Mouse (Mus musculus): Measurements from ENCODE around the gene Bhlha9.

The Bhlha9 gene

DNA sequence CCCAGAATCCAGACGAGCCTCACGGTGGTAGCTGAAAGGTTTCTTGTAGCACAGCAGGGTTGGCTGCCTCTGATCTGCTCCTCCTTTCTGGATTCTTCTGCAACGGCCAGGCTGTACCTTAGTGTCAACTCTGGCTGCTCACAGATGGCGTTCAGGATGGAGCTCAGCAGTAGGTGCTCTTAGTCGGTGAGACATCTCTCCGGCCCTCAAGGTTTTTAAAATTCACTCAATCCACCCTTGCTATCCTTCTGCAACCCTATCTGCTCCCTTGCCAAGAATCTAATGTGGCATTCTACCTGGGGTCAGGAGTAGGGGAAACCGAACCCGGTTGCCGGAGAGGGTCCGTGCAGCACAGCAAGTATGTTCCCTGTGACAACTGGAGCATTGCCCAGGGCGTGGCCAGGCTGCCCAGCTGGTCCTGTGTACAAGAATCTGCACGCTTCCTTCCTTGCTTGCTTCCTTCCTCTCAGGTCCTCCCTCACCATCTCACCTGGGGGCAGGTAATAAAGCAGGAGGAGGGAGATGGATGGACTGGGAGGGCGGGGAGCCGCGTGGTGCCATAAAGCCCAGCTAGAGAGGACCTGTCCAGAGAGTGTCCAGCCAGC lies at the start of gene Bhlha9:
Gene Bhlha9, plus strand, starts transcription at position 600 of the 605 bp plus-strand sequence.
- in situ Hi-C loops (cut with MboI, MseI), result loop anchor here (5.0 kb wide), 1 partner anchor 90 kb away; the partner anchor contains the start of gene Gosr1

DNA sequence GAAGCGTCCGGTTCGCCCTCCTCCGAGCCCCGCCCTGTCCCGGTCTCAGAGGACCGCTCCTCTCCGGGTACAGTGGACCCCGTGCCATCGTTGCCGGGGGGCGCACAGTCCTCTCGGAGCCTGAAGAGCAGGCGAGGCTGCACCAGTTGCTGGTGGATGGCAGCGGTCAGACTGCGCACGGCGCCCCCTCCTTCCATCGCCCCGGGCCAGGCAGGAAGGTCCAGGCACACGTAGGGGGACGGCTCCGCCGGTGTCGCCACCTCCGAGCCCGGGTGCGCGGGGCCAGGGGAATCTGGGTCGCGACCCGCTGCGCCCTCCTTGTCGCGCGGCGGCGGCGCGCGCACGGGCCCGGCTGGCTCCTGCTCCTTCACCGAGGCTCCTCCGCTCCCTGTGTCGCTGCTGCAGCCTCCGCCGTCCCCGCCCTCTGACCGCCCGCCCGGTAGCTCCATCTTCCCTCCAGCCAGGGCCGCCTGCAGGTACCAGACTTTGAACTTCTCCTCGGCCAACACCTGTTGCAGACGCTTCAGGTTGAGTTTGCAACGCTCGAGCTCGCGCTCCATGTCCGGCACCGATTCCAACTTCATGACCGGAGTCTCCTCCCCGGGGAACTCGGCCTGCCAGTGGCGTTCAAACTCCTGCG lies 49.6 kb upstream of the Bhlha9 start:
- in situ Hi-C loops (cut with MboI, MseI), result no loop called here

DNA sequence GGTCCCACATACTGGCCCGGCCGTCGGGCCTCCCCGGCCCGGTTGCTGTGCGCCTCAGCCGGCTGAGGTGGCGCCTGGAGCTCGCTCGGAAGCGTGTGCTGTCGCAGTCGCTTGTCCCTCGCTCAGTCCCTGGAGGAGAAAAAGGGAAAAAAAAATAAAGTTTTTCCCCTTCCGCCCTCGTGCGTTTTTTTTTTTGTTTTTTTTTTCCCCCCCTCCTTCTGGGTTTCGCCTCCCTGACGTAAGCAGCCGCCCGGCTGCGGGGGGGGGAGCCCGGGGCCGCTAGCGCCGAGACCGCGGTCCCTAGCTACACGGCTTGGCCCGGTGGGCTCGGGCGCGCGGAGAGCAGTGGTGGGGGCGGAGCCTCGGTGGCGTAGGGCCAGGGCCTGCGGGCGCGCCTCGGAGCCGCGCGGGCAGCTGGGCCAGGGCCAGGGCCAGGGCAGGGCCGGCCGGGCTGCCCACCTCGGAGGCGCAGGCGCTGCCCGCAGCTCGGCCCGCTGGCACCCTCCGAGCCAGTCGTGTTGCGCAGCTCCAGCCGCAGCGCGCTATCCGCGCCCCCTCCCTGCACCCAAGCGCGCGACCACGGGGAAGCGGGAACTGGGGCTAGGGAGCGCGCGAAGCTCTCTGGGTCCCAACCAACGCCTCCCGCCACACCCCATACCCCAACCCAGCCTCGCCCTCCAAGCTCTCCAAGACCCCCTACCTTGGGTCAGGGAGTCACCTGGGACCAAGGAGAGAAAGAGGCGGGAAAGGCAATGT lies 48.9 kb upstream of the Bhlha9 start:
- in situ Hi-C loops (cut with MboI, MseI), result no loop called here

DNA sequence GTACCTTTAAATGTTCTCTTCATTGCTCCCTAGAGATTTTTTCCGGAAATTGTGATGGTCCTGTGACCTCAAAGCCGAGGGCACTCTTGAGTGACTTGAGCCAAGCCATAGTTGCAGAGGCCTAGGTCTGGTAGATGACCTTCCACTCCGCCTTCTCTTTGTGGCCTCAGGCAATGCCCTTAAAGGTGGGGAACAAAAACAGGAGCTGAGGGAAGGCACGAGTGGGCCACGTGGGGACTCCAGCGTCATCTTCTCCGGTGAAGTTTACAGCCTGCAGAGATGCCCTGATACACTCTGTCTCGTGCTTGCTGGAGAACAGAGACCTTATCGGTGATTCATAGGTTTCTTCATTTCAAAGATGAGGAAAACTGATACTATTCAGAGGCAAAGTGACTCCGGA lies 48.2 kb upstream of the Bhlha9 start:
- in situ Hi-C loops (cut with MboI, MseI), result no loop called here

DNA sequence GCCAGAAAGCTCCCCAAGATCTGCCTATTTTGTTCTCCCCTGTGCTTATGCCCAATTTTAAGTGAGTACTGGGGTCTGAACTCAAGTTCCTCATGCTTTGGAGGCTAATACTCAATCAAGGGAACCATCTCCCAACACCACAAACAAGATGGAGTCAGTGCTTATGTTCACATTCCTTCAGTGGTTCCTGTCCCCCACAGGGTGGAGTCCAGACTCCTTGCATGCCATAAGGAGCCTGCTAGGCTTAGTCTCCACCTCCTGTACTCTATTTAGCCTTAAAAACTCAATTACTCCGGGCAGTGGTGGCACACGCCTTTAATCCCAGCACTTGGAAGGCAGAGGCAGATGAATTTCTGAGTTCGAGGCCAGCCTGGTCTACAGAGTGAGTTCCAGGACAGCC lies 47.4 kb upstream of the Bhlha9 start:
- in situ Hi-C loops (cut with MboI, MseI), result no loop called here

DNA sequence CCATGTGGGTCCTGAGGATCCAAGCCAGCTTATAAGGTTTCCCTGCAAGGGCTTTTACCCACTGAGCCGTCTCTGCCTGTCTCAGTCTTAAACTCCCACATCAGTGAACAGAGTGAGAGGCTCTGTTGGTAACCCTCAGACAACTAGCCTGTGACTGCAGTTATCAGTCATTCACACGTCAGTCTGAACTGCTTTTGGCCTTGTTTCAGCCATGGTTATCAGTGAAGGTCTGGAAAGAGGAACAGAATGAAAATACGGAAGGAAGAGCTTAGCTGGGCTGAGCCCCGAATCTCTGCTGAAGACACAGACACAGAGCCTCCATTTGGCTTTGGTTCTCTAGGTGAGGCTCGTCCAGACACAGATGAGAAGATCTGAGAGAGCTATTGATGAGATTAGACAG lies 43.7 kb upstream of the Bhlha9 start:
- in situ Hi-C loops (cut with MboI, MseI), result no loop called here

DNA sequence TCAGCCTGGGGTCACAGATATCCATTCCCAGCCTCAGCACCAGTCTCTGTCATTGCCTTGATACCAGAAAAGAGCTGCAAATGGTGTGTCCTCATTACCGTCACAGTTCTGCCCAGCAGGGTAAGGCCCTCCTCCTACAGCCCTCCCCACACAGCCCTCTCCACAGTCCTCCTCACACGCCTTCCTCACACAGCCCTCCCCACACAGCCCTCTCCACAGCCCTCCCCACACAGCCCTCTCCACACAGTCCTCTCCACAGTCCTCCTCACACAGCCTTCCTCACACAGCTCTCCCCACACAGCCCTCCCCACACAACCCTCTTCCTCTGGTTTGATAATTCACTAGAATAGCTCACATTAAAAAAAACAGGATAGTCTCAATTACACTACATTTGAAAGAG lies 42.2 kb upstream of the Bhlha9 start:
- in situ Hi-C loops (cut with MboI, MseI), result no loop called here

DNA sequence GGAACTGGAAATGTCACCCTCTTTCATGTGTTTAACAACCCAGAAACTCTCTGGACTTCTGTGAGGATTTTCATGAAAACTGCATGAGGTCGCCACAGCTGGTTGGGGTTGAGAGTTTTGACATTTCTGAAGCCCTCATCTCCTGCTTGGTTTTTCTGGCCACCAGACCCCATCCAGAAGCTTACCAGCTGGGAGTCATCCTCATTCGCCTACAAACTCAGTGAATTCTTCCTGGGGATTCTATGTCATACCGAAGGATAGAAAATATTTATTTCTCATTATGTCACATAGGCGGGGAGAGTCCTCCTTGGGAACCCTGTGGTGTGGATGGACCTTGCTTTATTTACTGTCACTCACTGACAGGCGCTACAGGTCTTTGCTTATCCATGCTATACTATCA lies 41.8 kb upstream of the Bhlha9 start:
- in situ Hi-C loops (cut with MboI, MseI), result no loop called here

DNA sequence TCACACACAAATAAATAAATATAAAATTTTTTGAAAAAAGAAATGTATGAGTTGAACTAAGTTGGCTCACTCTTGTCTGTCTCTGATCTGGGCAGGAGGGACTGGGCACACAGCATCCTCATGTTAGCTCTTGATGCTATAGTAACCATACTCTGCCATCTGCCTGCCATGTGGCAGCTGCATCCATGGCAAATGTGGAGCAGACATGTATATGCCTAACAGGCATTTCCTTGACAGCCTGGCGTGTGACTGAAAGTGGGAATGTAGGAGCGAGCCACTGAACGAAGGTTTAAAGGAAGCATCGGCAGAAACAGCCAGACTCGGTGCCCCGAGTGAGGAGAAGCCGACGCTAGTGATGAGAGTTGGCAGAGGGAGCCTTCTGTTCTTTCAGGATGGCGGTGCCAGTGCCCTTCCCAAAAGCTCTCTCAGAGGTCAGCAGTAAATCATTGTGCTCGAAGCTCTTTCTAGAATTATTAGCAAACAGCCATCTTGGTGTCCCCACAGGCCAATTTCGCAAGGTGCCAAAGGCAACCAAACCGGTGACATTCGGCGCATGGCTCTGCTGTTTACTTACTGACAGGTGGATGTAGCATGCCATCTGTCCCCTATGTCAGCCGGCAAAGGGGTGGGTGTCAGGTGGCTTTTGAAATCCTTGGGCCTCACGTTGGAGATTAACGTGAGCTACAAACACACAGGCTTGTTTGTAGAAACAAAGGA lies 32.8 kb upstream of the Bhlha9 start:
- in situ Hi-C loops (cut with MboI, MseI), result no loop called here

DNA sequence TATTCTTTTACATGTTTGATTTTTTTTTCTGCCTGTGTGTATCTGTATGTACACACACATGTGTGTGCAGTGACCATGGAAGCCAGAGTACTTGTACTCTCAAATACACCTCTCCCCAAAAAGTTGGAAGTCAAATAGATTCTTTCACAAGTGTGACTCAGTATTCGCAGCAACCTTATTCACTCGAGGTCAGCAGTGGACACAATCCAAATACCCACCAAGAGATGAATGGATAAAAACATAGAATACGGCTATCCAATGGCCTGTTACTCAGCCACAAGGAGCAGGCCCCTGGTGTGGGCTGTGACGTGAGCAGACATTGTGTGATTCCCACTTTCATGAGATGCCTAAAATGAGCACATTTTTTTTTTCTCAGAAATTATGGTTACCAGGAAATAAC lies 32.0 kb upstream of the Bhlha9 start:
- in situ Hi-C loops (cut with MboI, MseI), result no loop called here

DNA sequence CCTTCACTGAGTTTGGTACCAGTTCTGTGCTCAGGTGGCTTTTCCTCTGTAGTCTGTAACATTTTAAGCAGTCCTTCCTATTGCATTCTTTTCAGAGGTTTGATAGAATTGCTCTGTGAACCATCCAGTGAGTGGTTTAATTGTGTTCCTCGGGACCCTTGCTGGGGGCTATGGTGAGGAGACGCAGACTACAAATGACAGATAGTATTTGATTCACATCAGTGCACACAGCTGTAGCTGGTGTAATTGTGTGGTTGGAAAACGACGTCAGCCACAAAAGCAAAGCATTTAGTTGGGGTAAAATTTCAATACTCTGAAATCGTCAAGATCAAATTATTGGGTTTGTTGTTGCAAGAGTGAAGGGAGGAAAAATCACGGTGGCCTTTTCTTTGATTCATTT lies 28.0 kb upstream of the Bhlha9 start:
- in situ Hi-C loops (cut with MboI, MseI), result no loop called here

DNA sequence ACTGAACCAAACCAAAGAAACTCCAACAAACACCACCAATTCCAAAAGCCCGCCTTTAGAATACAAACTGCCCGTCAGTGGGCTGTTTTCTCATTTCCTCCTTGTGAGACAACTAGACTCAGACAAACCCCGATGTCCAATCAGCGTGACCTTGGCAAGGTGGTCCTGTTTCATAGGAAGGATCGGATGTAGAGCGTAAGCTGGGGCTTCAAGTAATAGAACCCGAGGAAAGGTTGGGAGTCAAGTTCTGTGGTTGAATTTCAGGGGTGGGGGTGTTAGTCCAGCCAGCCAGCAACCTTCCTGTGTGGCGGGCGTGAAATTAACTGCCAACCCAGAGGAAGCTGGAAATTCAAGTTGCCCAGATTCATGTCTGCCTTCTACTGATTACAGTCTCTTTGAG lies 27.2 kb upstream of the Bhlha9 start:
- in situ Hi-C loops (cut with MboI, MseI), result loop anchor here (5.0 kb wide), 1 partner anchor 98 kb away; no protein-coding TSS in a partner anchor

DNA sequence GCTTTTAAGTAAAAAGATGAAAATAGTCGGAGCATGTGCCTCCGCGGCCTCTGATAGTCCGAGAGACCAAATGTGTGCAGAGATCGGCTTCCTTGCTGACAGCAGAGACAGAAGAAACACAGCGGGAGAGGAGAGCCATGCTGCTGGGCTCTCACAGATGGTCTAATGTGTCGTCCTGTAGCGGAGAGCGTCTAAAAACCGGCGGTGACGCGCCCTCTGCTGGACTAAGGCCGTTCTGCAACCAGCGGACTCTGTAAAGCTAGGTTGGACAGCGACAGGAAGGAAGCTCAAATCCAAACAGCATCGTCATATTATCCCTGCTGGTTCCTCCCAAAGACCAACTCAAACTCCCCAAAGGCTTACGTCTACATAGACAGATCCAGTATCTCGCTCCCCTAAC lies 26.3 kb upstream of the Bhlha9 start:
- in situ Hi-C loops (cut with MboI, MseI), result loop anchor here (5.0 kb wide), 1 partner anchor 99 kb away; no protein-coding TSS in a partner anchor

DNA sequence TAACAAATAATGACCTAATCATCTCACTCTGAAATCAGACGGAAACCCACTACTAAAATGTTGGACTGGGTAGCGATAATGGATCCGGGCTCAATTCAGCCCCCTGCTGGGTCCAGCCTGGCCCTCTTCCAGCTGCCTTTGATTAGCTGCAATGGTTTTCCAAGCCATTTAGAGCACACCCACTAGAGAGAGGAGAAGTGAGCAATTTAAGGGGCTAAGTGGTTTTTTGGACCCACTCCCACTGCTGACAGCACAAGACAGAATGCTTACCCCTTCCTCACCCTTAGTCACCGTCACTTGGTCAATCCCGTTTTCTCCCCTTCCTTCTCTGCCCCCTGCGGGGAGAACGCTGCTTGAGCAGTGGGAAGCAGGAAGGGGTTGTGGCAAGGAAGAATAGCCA lies 25.2 kb upstream of the Bhlha9 start:
- in situ Hi-C loops (cut with MboI, MseI), result loop anchor here (5.0 kb wide), 1 partner anchor 100 kb away; no protein-coding TSS in a partner anchor

DNA sequence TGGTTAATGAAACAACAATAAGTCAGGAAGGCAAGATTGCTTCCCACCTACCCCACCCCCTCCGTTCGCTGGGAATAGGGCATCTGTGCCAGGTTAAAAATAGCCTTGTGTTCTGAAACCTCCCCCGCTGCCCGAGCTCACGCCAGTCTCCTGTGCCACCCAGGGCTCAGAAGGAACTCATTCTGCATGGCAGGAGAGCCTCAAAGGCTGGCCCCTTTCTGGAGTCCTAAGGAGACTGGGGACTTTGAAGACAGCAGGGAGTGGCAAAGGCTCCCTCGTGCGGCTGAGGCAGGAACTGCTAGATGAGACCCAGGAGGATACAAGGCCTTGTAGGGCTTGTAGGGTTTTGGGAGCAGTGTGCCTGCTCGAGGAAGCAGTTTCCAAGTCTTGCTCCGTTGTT lies 24.8 kb upstream of the Bhlha9 start:
- in situ Hi-C loops (cut with MboI, MseI), result loop anchor here (5.0 kb wide), 1 partner anchor 100 kb away; no protein-coding TSS in a partner anchor

DNA sequence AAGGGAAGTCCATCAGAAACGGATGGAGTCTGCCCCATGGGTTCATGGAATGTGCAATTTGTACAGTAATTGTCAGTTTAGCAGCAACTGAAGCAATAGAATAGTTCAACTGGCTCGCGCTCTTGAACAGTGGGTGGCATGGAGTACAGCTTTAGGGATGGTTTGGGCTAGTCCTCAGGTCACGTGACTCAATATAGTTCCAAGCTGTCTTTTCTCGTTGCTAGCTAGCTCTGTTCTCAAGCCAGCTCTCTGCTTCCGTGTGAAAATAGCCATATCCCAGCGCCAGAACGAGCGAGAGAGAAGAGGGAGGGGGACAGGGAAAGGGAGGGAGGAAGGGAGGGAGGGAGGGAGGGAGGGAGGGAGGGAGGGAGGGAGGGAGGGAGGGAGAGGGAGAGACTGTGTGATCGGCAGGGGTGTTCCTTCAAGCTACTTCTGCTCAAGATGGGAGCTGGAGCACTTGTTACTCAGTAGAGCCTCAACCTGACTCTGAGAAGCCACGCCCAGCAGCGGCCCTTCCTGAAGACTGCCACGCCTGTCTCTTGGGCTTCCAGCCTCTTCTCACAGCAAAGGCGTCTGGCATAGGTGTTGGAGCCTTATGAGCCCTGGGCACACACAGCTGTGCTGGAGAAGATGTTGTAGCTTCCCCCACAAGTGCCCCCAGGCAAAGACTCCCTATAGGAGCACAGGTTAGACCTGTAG lies 21.3 kb upstream of the Bhlha9 start:
- in situ Hi-C loops (cut with MboI, MseI), result no loop called here

DNA sequence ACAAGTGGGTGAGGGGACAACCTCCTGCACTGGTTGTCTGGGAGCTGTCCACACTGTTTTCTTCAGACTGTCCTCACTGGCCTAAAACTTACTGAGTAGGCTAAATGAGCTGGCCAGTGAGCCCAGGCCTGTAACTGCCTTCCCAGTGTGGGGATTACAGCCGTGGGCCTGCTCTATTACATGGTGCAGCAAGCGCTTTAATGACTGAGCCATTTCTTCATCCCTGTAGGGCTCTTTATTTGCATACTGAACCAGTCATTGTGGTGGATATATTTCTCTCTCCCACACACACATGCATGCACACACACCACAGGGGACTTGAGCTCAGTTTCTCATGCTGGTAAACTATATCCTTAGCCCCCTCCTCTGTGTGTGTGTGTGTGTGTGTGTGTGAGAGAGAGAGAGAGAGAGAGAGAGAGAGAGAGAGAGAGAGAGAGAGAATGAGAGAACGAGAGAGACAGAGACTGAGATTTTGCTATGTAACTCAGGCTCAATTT lies 19.4 kb upstream of the Bhlha9 start:
- in situ Hi-C loops (cut with MboI, MseI), result no loop called here

DNA sequence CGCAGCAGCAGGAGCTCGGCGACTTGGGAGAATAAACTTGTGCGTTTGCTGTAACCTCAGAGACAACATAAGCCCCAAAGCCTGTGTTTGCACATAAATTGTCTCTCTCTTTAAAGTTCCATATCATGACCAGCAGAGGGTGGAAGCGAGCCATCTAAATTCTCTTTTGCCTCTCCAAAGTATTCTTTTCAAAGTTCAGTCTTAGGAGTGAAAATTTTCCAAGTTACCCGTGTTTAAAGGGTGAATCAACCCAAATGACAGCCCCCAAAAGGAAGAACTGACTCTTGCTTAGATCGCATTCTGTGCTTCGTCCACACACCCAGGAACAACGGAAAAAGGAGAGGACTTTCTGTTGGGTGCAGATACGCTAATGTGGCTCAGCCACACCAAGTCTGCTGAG lies 17.2 kb upstream of the Bhlha9 start:
- in situ Hi-C loops (cut with MboI, MseI), result no loop called here

DNA sequence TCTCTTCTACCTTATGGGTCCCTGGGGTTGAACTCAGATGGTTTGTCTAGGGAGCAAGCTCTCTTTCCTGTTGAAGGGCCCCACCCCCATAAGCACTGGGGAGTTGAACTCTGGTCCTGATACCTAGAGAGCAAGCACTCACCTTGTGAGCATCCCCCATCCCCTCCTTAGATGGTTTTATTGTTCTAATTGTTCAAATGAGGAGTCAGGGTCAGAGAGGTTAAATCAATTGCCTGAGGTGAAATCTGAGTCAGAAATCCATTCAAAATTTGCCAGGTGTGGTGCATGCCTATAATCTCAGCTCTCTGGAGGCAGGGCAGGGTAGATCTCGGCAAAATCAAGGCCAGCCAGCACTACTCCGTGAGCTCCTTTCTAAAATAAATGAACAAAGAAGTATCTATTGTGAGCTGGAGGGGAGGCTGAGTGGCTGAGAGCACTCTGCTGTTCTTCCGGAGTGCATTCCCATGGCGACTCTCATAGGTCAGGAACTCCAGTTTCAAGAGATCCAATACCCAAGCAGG lies 14.8 kb upstream of the Bhlha9 start:
- in situ Hi-C loops (cut with MboI, MseI), result no loop called here

DNA sequence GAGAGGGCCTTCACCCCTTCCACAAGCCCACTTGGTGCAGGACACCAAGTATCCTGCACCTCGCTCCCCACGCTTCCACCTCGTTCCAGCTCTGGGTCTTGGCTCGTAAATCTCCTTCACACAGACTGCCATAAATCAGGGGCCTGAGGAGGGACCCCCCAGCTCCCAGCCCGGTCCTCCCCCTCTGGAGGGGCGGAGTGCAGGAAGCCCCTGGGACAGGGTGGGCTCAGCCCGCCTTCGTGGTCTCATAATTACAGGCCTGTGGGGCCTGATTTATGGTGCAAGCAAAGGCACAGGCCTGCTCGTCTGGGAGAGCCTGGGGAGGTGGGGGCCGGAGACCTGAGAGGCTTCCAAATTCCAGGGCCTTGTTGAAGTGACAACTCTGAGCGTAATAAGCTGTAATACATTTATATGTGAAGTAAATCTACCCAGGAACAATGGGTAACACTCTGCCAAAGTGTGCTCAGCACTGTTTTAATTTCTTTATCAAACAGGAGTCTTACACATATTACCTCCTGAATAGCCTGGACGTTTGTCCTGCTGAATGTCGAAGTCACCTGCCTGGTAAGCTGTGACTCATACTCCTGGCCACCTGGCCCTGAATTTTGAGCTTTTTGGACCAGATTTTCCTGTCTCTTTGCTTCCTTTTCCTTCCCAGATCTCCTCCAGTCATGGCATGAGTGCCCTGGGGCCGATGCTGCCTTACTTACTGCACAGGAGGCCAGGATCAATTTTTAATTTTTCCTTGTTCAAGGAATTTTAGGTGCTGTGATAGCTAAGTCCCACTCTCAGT lies 12.9 kb upstream of the Bhlha9 start:
- in situ Hi-C loops (cut with MboI, MseI), result no loop called here

Measured in regulatory T cell (primary cell).